Mouse (Mus musculus) layer of hippocampus, adult 9-10 months (tissue): Measurements from ENCODE around the gene Phf13.
"Not testable (repeated sequence)": the region's sequence is repeated elsewhere in the genome, so short reads cannot be mapped to it uniquely, and the experiment has no call there.

Source experiments
- DNase-seq: peaks from one replicate; pipeline ENCODE4 v3.0.0; 2022; ENCODE audit warnings: low spot score

The Phf13 gene

GRCm38 (mm10) chr4:151996173-151996950, at the start of gene Phf13:
Phf13 (minus strand) TSS chr4:151996258.
- peak; percentile 94 for DNase-seq

- no peak for DNase-seq
Observed at GRCm38 (mm10) chr4:152044609-152045008, 48.6 kb upstream of the Phf13 start.

- no peak for DNase-seq
Observed at GRCm38 (mm10) chr4:152043171-152043570, 47.1 kb upstream of the Phf13 start.

- DNase-seq = no peak
Observed at GRCm38 (mm10) chr4:152041924-152042641, 46.0 kb upstream of the Phf13 start.

GRCm38 (mm10) chr4:152039831-152040310, 43.8 kb upstream of the Phf13 start:
- DNase-seq = no peak

GRCm38 (mm10) chr4:152038985-152039830, 43.1 kb upstream of the Phf13 start, which contains the start of gene Nol9:
Nol9 (plus strand) TSS chr4:152039321.
- DNase-seq = peak; percentile 55

- DNase-seq = no peak
Observed at GRCm38 (mm10) chr4:152038225-152038984, 42.3 kb upstream of the Phf13 start, which contains the start of gene Tas1r1. Tas1r1 (minus strand) TSS chr4:152038568.

- DNase-seq = not testable (repeated sequence)
Observed at GRCm38 (mm10) chr4:152036464-152036863, 40.4 kb upstream of the Phf13 start.

GRCm38 (mm10) chr4:152032922-152033321, 36.9 kb upstream of the Phf13 start:
- DNase-seq = no peak

GRCm38 (mm10) chr4:152029997-152030396, 33.9 kb upstream of the Phf13 start:
- no peak for DNase-seq

- no peak for DNase-seq
Observed at GRCm38 (mm10) chr4:152029087-152029486, 33.0 kb upstream of the Phf13 start.

- DNase-seq = no peak
Observed at GRCm38 (mm10) chr4:152028456-152028855, 32.4 kb upstream of the Phf13 start.

GRCm38 (mm10) chr4:152027524-152027923, 31.5 kb upstream of the Phf13 start, which contains the start of gene Zbtb48:
Zbtb48 (minus strand) TSS chr4:152027671.
- DNase-seq = peak; percentile 87

- DNase-seq = no peak
Observed at GRCm38 (mm10) chr4:152026751-152027508, 30.9 kb upstream of the Phf13 start.

GRCm38 (mm10) chr4:152024525-152024924, 28.5 kb upstream of the Phf13 start:
- DNase-seq = no peak

- no peak for DNase-seq
Observed at GRCm38 (mm10) chr4:152022506-152022905, 26.4 kb upstream of the Phf13 start.

GRCm38 (mm10) chr4:152021568-152022097, 25.6 kb upstream of the Phf13 start:
- no peak for DNase-seq

- no peak for DNase-seq
Observed at GRCm38 (mm10) chr4:152020024-152020423, 24.0 kb upstream of the Phf13 start.

GRCm38 (mm10) chr4:152019073-152019472, 23.0 kb upstream of the Phf13 start:
- DNase-seq = no peak
